Mouse (Mus musculus): Measurements from ENCODE around the gene Ifnar1. TPM values are rescaled to one million over a fixed set of nuclear protein-coding genes. Genes with fewer than 3 reads are reported as not detected.

Ifnar1 gene
- polyA plus RNA-seq, 1 experiment from 2014 or later = 55.9 TPM

- Histone ChIP-seq H3K4me1 (replicated peaks; ENCODE audit: control insufficient read depth, insufficient read depth, low read length) (no peaks in the 10 kb centered on the region), H3K9me3 (ENCODE audit: control insufficient read depth, low read length) (no peaks in the 10 kb centered on the region), H3K4me2 (ENCODE audit: low read length) (no peak overlapping the region), H3K4me3 (replicated peaks; ENCODE audit: low read length) (no peak overlapping the region), H3K27me3 (replicated peaks; ENCODE audit: control insufficient read depth, insufficient read depth, low read length) (no peaks in the 10 kb centered on the region), H3K27ac (ENCODE audit: low read length) (no peak overlapping the region), H3K9ac (replicated peaks; ENCODE audit: low read depth, low read length) (no peak overlapping the region), H3K36me3 (ENCODE audit: control insufficient read depth, insufficient read depth) (no peaks in the 10 kb centered on the region)
- peak; percentile 69 for ATAC-seq
- 28% methylated on average over 7 of the region's 7 CpGs for WGBS
Observed at GRCm38 (mm10) chr16:91512161-91512787, 27.2 kb downstream of the Ifnar1 start.

GRCm38 (mm10) chr16:91513099-91513498 lies 28.1 kb downstream of the Ifnar1 start:
- Histone ChIP-seq H3K4me3 (replicated peaks; ENCODE audit: low read length) (no peak overlapping the region), H3K36me3 (ENCODE audit: control insufficient read depth, insufficient read depth) (no peaks in the 10 kb centered on the region), H3K9ac (replicated peaks; ENCODE audit: low read depth, low read length) (no peak overlapping the region), H3K9me3 (ENCODE audit: control insufficient read depth, low read length) (no peaks in the 10 kb centered on the region), H3K27ac (ENCODE audit: low read length) (no peak overlapping the region), H3K4me2 (ENCODE audit: low read length) (no peak overlapping the region), H3K4me1 (replicated peaks; ENCODE audit: control insufficient read depth, insufficient read depth, low read length) (no peaks in the 10 kb centered on the region), H3K27me3 (replicated peaks; ENCODE audit: control insufficient read depth, insufficient read depth, low read length) (no peaks in the 10 kb centered on the region)
- no peak for ATAC-seq
- WGBS = 87% methylated on average over 6 of the region's 6 CpGs

DNA sequence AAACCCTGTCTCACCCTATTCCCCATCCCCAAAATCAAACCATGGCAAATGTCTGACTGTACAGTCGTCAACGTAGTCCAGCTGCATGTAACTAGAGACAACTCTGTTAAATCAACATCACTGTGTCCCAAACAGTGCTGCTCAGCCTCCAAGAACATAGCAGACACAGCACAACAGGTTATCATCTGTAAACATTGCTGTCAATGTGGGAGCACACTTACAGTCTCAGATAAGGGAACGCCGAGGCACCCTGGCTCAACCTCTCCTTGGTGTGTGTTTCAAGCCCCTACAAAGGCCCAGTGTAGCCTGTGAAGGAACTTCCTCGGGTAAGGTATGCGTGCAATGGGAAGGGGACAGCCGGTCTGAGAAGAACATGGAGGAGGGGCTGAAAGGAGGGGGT lies 32.0 kb downstream of the Ifnar1 start:
- Histone ChIP-seq H3K4me2 (ENCODE audit: low read length) (no peak overlapping the region), H3K4me3 (replicated peaks; ENCODE audit: low read length) (no peak overlapping the region), H3K9ac (replicated peaks; ENCODE audit: low read depth, low read length) (no peak overlapping the region), H3K4me1 (replicated peaks; ENCODE audit: control insufficient read depth, insufficient read depth, low read length) (no peaks in the 10 kb centered on the region), H3K9me3 (ENCODE audit: control insufficient read depth, low read length) (no peaks in the 10 kb centered on the region), H3K36me3 (ENCODE audit: control insufficient read depth, insufficient read depth) (no peaks in the 10 kb centered on the region), H3K27me3 (replicated peaks; ENCODE audit: control insufficient read depth, insufficient read depth, low read length) (no peaks in the 10 kb centered on the region), H3K27ac (ENCODE audit: low read length) (no peak overlapping the region)
- ATAC-seq = no peak
- 91% methylated on average over 7 of the region's 7 CpGs for WGBS

DNA sequence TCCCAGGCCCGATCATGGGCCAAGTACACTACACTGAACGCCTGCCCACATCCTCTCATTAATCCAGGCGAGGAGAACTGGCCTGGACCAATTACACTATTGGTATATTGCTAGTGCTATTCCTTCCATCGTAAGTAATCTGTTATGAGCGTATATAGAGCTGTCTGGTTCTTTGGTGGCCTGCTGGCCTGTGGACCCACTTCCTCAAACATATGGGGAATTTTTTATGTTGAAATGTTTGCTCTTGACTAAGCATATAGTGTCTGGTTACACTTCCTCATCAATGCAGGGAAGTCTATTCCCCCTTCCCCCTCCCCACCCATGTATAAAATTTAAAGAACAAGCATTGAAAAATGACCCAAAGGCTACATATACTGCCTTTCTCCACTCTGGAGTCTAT lies 37.0 kb downstream of the Ifnar1 start:
- no peak overlapping the region for H3K4me3 ChIP-seq (replicated peaks; ENCODE audit: low read length)
- no peak for ATAC-seq
- 84% methylated on average over 5 of the region's 5 CpGs for WGBS
- H3K27ac ChIP-seq (ENCODE audit: low read length) = no peak overlapping the region
- H3K4me1 ChIP-seq (replicated peaks; ENCODE audit: control insufficient read depth, insufficient read depth, low read length) = no peaks in the 10 kb centered on the region
- no peaks in the 10 kb centered on the region for H3K36me3 ChIP-seq (ENCODE audit: control insufficient read depth, insufficient read depth)
- no peaks in the 10 kb centered on the region for H3K9me3 ChIP-seq (ENCODE audit: control insufficient read depth, low read length)
- no peak overlapping the region for H3K4me2 ChIP-seq (ENCODE audit: low read length)
- no peaks in the 10 kb centered on the region for H3K27me3 ChIP-seq (replicated peaks; ENCODE audit: control insufficient read depth, insufficient read depth, low read length)
- H3K9ac ChIP-seq (replicated peaks; ENCODE audit: low read depth, low read length) = no peak overlapping the region

DNA sequence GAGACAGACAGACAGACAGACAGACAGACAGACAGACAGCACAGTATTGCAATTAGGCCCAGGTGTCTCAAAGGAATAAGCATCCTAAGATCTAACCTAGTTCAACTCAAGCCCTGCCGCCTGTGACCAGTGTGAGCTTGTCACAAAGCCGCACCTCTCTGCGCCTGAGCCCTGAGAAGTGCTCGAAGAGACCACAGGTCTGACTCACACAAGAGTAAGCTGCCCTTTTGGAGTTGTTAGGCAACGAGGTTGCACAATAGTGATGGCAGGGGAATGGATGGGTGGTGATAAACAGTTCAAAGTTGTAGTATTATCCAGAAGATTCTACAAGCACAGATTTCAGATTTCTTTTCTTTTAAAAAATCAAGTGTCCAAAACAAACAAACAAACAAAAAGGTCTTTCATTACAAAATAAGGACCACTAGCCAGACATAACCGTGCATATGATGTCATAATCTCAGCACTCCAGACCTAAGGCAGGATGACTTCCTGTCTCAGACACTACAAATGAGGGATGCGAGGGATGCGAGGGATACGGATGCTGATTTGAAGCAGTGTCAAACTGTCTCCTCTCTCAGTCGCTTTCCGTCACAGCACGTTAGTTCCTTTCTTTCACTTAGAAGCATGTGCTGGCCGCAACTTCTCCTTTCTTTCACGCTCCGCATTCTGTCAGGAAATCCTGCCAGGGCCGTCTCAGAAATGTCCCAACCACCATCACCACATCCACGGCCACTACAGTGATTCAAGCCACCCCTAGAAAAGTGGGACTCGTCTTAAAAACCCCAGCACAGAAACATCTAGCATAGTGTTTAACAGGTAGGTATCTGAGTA lies 37.7 kb downstream of the Ifnar1 start:
- Histone ChIP-seq H3K4me2 (ENCODE audit: low read length) (no peak overlapping the region), H3K36me3 (ENCODE audit: control insufficient read depth, insufficient read depth) (no peaks in the 10 kb centered on the region), H3K9ac (replicated peaks; ENCODE audit: low read depth, low read length) (no peak overlapping the region), H3K27ac (ENCODE audit: low read length) (no peak overlapping the region), H3K27me3 (replicated peaks; ENCODE audit: control insufficient read depth, insufficient read depth, low read length) (no peaks in the 10 kb centered on the region), H3K4me3 (replicated peaks; ENCODE audit: low read length) (no peak overlapping the region), H3K9me3 (ENCODE audit: control insufficient read depth, low read length) (no peaks in the 10 kb centered on the region), H3K4me1 (replicated peaks; ENCODE audit: control insufficient read depth, insufficient read depth, low read length) (no peaks in the 10 kb centered on the region)
- 76% methylated on average over 18 of the region's 18 CpGs for WGBS
- ATAC-seq = no peak

- ATAC-seq = no peak
- H3K4me3 ChIP-seq (replicated peaks; ENCODE audit: low read length) = no peak overlapping the region
- no peaks in the 10 kb centered on the region for H3K27me3 ChIP-seq (replicated peaks; ENCODE audit: control insufficient read depth, insufficient read depth, low read length)
- no peak overlapping the region for H3K27ac ChIP-seq (ENCODE audit: low read length)
- no peak overlapping the region for H3K9ac ChIP-seq (replicated peaks; ENCODE audit: low read depth, low read length)
- no peak overlapping the region for H3K4me2 ChIP-seq (ENCODE audit: low read length)
- no peaks in the 10 kb centered on the region for H3K9me3 ChIP-seq (ENCODE audit: control insufficient read depth, low read length)
- no peaks in the 10 kb centered on the region for H3K4me1 ChIP-seq (replicated peaks; ENCODE audit: control insufficient read depth, insufficient read depth, low read length)
- H3K36me3 ChIP-seq (ENCODE audit: control insufficient read depth, insufficient read depth) = no peaks in the 10 kb centered on the region
- WGBS = 89% methylated on average over 5 of the region's 5 CpGs
Observed at GRCm38 (mm10) chr16:91524206-91524605, 39.2 kb downstream of the Ifnar1 start.

DNA sequence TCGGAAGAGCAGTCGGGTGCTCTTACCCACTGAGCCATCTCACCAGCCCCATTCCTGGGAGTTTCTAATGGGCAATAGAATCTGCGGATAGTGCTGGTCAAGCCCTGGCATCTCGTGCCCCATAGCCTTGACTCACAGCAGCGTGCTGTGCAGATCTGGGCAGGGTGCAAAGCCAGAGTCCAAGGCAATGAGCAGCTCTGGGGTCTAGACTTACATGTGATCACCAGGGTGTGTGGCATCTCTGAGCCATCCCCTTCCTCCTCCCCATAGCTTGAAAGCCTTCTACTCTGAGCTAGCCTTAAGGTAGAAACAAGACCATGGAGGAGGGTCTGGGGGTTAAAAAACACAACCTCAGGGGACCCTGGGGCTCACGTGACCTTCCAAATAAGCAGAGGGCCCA lies 41.2 kb downstream of the Ifnar1 start:
- Histone ChIP-seq H3K4me3 (replicated peaks; ENCODE audit: low read length) (no peak overlapping the region), H3K9me3 (ENCODE audit: control insufficient read depth, low read length) (no peaks in the 10 kb centered on the region), H3K9ac (replicated peaks; ENCODE audit: low read depth, low read length) (no peak overlapping the region), H3K27ac (ENCODE audit: low read length) (no peak overlapping the region), H3K4me1 (replicated peaks; ENCODE audit: control insufficient read depth, insufficient read depth, low read length) (0 out of 2 replicates have a peak, but pooled peaks cover 3% of the 10 kb centered on the region), H3K36me3 (ENCODE audit: control insufficient read depth, insufficient read depth) (no peaks in the 10 kb centered on the region), H3K27me3 (replicated peaks; ENCODE audit: control insufficient read depth, insufficient read depth, low read length) (no peaks in the 10 kb centered on the region), H3K4me2 (ENCODE audit: low read length) (no peak overlapping the region)
- ATAC-seq = no peak
- WGBS = 92% methylated on average over 6 of the region's 6 CpGs

DNA sequence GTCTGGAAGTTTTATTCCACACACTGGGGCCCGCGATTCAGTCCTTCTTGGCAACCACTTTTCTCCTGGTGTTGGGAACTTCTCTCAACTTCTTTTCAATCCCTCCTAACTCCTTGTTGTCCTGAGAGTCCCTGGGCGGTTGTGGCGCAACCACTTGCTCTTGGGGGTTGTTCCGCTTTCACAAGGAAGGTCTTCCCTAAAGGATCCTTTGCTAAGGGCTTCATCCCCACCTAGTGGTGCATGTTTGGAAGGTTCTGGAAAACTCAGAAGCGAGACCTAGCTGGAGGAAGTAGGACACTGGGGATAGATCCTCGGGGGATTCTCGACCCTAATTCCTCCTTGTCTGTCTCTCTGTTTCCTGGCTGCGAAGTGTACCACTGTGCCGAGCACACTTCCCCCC lies 42.0 kb downstream of the Ifnar1 start:
- Histone ChIP-seq H3K4me3 (replicated peaks; ENCODE audit: low read length) (no peak overlapping the region), H3K4me1 (replicated peaks; ENCODE audit: control insufficient read depth, insufficient read depth, low read length) (peaks cover 9% of the 10 kb centered on the region; the same call in 1 of the 2 replicates)
- WGBS = 83% methylated on average over 10 of the region's 10 CpGs

DNA sequence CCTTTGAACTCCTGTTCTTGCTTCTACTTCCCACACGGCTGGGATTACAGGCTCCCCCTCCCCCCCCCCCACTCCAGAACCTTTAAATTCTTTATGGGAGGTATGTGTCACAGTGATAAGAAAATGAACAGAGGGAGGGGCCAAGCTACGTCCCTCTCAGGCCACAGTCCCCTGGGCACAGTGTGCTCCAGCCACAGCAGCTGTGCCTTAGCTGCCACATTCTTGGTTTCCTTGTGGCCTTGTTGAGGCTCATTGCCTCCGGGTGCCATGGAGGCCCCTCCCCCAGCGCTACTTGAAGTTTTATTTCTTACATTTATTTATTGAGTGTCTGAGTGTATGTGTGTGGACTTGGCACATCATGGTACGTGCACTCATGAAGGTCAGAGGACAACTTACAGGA lies 42.5 kb downstream of the Ifnar1 start:
- Histone ChIP-seq H3K36me3 (ENCODE audit: control insufficient read depth, insufficient read depth) (no peaks in the 10 kb centered on the region), H3K4me1 (replicated peaks; ENCODE audit: control insufficient read depth, insufficient read depth, low read length) (peaks cover 9% of the 10 kb centered on the region; the same call in 1 of the 2 replicates), H3K27ac (ENCODE audit: low read length) (no peak overlapping the region), H3K27me3 (replicated peaks; ENCODE audit: control insufficient read depth, insufficient read depth, low read length) (no peaks in the 10 kb centered on the region), H3K4me2 (ENCODE audit: low read length) (no peak overlapping the region), H3K4me3 (replicated peaks; ENCODE audit: low read length) (no peak overlapping the region), H3K9ac (replicated peaks; ENCODE audit: low read depth, low read length) (no peak overlapping the region), H3K9me3 (ENCODE audit: control insufficient read depth, low read length) (no peaks in the 10 kb centered on the region)
- ATAC-seq = no peak
- 76% methylated on average over 5 of the region's 5 CpGs for WGBS

More for the DNA sequence above, 42.0 kb downstream of the Ifnar1 start:
- Histone ChIP-seq H3K27ac (ENCODE audit: low read length) (no peak overlapping the region), H3K9me3 (ENCODE audit: control insufficient read depth, low read length) (no peaks in the 10 kb centered on the region), H3K27me3 (replicated peaks; ENCODE audit: control insufficient read depth, insufficient read depth, low read length) (no peaks in the 10 kb centered on the region), H3K36me3 (ENCODE audit: control insufficient read depth, insufficient read depth) (no peaks in the 10 kb centered on the region), H3K4me2 (ENCODE audit: low read length) (no peak overlapping the region), H3K9ac (replicated peaks; ENCODE audit: low read depth, low read length) (no peak overlapping the region)
- ATAC-seq = no peak
